Mouse (Mus musculus) testis, adult 2 months (tissue): ENCODE data around the gene Cacna2d1. TPM values are rescaled to one million over a fixed set of nuclear protein-coding genes. Genes with fewer than 3 reads are reported as not detected.

Source experiments
- H3K27ac ChIP-seq: fragments of 200-500 bp; 2 replicates; pipeline ENCODE4 v1.5.1; 2012; ENCODE audit warnings: low read depth, low read length; ENCODE audit not compliant: control insufficient read depth, insufficient read depth
- H3K27me3 ChIP-seq: fragments of 200-500 bp; 2 replicates; pipeline ENCODE4 v1.6.1; 2012; ENCODE audit warnings: mild to moderate bottlenecking, low read length, moderate library complexity; ENCODE audit not compliant: control insufficient read depth, insufficient read depth
- H3K36me3 ChIP-seq: fragments of 200-500 bp; 2 replicates; pipeline ENCODE4 v1.6.1; 2012; ENCODE audit warnings: mild to moderate bottlenecking, low read length; ENCODE audit not compliant: control insufficient read depth, insufficient read depth
- H3K4me1 ChIP-seq: fragments of 200-500 bp; 2 replicates; pipeline ENCODE4 v1.6.1; 2012; ENCODE audit warnings: low read length; ENCODE audit not compliant: control insufficient read depth, insufficient read depth
- H3K4me3 ChIP-seq: fragments of 200-500 bp; 2 replicates; pipeline ENCODE4 v1.5.1; 2012; ENCODE audit warnings: low read depth, mild to moderate bottlenecking, low read length, moderate library complexity, mixed read lengths; ENCODE audit not compliant: control insufficient read depth
- CTCF ChIP-seq: fragments of 200-500 bp; IDR thresholded peaks from 2 replicates; pipeline ENCODE4 v1.5.1; 2012; ENCODE audit warnings: low read depth, mild to moderate bottlenecking, inconsistent platforms, low read length, moderate library complexity; ENCODE audit not compliant: control insufficient read depth, insufficient read depth, insufficient replicate concordance
- POLR2A ChIP-seq: fragments of 200-500 bp; IDR thresholded peaks from 2 replicates; pipeline ENCODE4 v1.6.1; 2012; ENCODE audit warnings: low read depth, mild to moderate bottlenecking, inconsistent platforms, low read length, moderate library complexity; ENCODE audit not compliant: control insufficient read depth
- polyA plus RNA-seq: library from polyadenylated mRNA; depleted of rRNA; stranded (reverse); fragments of >200 nt; gene quantifications from 2 replicates; pipeline ENCODE4 v1.2.3, GENCODE M21; 2012

Cacna2d1 gene
- polyA plus RNA-seq, 1 experiment: 1.5 TPM

DNA sequence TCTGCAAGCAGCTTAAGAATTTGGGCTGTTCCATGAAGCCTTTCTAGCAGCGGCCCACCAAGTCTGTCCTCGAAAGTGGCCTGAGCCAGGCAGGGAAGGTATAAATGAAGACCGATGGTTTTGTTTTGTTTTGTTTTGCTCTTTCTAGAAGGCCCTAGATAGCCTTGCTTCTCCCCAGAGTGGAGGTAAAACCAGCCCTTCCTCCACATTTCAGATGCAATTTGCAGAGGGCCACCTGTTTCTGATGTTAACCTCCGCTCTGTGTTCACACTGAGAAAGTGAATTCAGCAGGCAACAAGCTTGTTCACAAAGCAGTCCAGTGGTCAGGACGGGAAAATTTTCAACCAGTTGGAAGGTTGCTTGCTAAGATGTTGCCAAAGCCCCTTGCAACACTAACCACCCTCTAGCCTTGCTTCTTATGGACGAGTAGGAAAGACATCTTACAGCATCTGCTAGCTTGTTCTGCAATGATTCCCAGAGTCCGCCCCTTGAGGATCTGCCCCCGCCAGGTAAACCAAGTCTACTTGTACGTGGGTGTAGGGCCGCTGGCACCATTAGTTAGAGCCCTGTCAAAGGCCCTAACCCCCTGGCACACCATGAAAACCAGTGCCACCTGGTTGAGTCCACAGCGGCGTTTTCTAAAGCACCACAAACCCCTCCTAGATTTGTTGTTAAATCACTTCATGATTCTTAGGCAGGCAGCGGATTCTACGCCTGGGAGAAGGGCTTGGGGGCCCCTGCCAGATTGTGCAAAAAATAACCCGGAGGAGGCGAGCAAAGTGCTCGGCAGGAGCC is 713 bp upstream of the Cacna2d1 start:
- H3K27me3 ChIP-seq: no peaks in the 10 kb centered on the region; the same call in 1 of the 2 replicates
- no peak overlapping the region for H3K27ac ChIP-seq

DNA sequence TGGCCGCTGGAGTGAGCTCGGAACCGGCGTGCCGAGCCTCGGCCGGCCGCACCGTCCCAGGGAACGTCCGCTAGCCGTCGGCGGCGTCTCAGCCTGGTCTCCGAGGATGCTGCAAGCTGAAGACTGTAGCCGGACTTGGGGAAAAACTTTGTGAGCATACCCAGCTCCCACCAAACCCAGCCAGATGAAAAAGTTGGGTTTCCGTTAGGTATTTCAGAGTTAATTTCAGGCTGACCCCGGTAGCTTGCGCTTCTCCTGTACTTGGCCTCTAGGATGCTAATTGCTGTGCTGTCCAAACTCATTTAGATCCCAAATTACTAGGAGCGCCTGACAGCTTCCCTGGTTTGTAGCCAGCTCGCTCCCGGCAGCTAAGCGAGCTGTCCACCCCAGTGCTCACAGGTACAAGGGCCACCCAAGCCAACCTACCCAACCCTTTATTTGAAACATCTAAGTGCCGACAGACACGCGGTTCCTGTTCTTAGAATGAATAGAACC is 790 bp downstream of the Cacna2d1 start:
- Histone ChIP-seq H3K27ac (no peak overlapping the region), H3K36me3 (no peaks in the 10 kb centered on the region), H3K27me3 (no peaks in the 10 kb centered on the region; the same call in 1 of the 2 replicates)

More for the DNA sequence above, 713 bp upstream of the Cacna2d1 start:
- TF ChIP-seq POLR2A (no peak), CTCF (no peak)
- Histone ChIP-seq H3K36me3 (no peaks in the 10 kb centered on the region), H3K4me3 (peak overlapping the region; percentile 71), H3K4me1 (peaks cover 7% of the 10 kb centered on the region)

DNA sequence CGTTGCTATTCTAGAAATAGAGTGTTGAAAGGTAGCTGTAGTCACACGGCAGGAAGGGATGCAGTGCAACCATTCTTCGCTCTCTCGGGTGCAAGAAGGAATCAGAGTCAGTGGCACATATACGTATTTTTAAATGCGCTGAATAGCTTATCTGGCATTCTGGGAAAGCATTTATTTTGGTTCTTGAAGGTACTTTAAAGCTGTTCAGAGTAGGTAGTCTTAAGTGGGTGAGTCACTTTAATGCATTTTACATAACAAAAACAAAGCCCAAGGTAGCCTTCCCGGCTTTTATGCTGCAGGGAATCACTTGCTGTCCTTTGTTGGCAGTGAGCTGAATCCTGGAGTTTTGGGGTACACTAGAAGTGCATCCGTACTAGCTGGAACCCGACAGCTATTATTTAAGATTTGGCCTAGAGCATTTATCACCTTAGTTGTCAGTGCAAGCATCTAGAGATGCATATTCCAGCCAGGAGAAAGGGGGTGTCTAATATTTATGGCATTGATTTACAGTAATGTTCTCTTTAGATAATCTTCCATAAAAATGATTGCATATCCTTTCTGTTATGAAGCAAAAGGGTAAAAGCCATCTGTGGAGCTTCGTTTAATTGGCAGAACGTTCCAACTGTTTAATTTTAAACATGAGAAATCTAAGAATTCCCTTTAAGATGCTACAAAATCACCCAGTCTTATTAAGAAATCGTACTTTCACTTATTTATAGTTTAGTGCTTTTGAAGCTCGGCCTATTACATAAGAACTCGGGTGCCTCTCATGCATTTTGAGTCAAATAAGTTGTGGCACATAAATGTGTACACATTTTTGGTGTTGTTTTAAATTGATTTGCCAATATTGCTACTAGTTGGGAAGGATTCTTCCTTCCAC is 1.6 kb downstream of the Cacna2d1 start:
- Histone ChIP-seq H3K27ac (no peak overlapping the region), H3K4me3 (no peak overlapping the region), H3K36me3 (no peaks in the 10 kb centered on the region), H3K27me3 (no peaks in the 10 kb centered on the region; the same call in 1 of the 2 replicates), H3K4me1 (peaks cover 7% of the 10 kb centered on the region)
- TF ChIP-seq CTCF: no peak
- TF ChIP-seq POLR2A: no peak

More for the DNA sequence above, 790 bp downstream of the Cacna2d1 start:
- Histone ChIP-seq H3K4me3 (peak overlapping the region; percentile 90), H3K4me1 (peaks cover 7% of the 10 kb centered on the region)
- TF ChIP-seq CTCF (no peak), POLR2A (no peak)

DNA sequence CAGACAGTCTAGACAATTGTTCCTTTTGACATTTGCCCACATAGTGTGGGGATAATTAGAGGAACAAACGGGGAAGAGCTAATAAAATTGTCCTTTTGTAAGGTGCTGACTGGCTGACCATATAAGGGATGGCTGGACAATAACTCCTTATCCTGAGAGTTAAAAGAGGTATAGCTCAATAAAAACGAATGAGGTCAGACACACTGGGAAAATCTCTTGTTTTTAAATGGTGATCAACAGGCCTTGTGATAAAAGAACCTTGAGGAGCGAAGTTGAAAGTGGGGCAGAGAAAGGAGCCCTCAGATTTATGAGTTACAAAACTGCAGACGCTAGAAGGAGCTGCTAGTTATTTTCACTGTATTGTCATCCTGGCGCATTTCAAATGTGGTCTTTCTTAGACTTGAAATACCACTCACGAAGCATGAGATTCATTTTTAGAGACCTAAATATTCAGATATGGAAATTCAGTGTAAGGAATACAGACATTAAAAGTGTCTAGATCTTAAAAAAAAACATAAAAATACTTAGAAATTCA is 6.8 kb downstream of the Cacna2d1 start:
- Histone ChIP-seq H3K27ac (no peak overlapping the region), H3K4me3 (no peak overlapping the region), H3K4me1 (no peaks in the 10 kb centered on the region), H3K27me3 (no peaks in the 10 kb centered on the region), H3K36me3 (no peaks in the 10 kb centered on the region)
- TF ChIP-seq POLR2A (no peak), CTCF (no peak)

DNA sequence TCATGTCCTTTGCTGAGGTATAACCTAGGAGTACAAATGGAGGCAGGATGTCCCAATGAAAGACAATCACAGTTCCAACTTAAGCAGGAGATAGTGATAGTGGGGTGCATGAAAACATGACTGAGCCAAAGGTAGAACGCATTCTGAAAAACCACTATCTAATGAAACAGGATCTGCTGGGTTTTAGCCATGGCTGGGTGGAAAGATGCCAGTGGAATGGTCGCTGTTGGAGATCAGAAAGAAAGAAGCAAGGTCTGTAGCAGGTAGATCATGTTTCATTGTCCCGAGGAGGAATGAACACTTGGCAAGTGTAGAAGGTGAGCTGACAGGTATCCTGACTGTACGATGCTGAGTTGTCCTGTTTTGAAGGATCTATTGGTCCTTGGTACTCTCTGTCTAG is 7.6 kb downstream of the Cacna2d1 start:
- Histone ChIP-seq H3K27ac (no peak overlapping the region), H3K4me1 (no peaks in the 10 kb centered on the region), H3K36me3 (no peaks in the 10 kb centered on the region), H3K27me3 (no peaks in the 10 kb centered on the region), H3K4me3 (no peak overlapping the region)
- TF ChIP-seq POLR2A: no peak
- TF ChIP-seq CTCF: no peak

DNA sequence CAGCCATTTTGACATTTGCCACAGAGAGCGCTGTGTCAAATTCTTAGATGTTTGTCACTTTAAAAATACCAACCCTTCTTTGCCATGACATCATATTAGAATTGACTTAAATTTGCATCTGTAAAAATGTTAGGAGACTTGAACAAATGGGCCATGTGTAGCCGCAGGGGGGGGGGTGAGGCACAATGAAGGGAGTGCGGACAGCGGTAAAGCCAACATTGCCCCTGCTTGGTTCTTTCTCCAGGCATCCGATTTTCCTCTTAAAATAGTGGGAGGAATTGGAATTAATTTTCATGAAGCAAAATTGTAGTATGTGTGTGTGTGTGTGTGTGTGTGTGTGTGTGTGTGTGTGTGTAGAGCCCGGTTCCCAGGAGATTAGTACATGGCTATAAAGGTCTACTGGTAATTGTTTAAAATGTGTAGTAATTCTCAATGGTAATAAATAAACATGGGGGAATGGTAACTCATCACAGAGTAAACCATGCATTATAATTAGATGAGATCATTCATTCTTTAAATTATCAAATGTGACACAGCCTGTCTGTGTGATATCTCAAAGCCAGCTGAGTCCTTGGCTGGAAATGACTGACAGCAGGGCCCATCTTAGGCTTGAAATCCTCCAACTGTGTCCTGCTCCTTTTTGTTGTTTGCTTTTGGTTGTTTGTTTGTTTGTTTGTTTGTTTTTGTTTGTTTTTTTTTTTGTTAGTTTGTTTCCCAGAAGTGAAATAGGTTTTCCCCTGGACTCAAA is 14.0 kb downstream of the Cacna2d1 start:
- Histone ChIP-seq H3K36me3 (no peaks in the 10 kb centered on the region), H3K27ac (no peak overlapping the region), H3K27me3 (no peaks in the 10 kb centered on the region), H3K4me1 (no peaks in the 10 kb centered on the region), H3K4me3 (no peak overlapping the region)
- TF ChIP-seq POLR2A: no peak
- no peak for TF ChIP-seq CTCF
